Mouse (Mus musculus): ENCODE results near the gene Zfp384. TPM values are rescaled to one million over a fixed set of nuclear protein-coding genes. Genes with fewer than 3 reads are reported as not detected.

The Zfp384 gene
- polyA plus RNA-seq, 1 experiment from 2014 or later: 9.9 TPM

DNA sequence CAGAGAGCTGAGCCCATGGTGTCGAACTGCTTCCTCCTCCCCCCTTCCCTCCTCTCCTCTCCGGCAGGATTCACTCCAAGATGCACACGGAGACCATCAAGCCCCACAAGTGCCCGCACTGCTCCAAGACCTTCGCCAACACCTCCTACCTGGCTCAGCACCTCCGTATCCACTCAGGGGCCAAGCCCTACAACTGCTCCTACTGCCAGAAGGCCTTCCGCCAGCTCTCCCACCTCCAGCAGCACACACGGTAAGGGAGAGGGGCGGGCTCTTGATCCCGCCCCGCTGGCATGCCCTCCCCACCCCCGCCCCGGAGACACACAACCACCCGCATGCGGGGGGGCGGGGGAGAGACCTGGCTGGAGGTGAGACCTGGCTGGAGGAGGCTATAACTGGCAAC is 22.7 kb downstream of the Zfp384 start:
- H3K4me1 ChIP-seq (ENCODE audit: insufficient read depth, low read depth, low read length): no peaks in the 10 kb centered on the region
- ATAC-seq (no peak), DNase-seq (ENCODE audit: low spot score) (no peak)
- peaks cover 45% of the 10 kb centered on the region for H3K36me3 ChIP-seq (ENCODE audit: insufficient read depth, low read length)
- H3K4me3 ChIP-seq (ENCODE audit: low read depth, low read length): no peak overlapping the region
- no peak overlapping the region for H3K4me2 ChIP-seq (replicated peaks; ENCODE audit: low read depth, low read length)
- H3K9ac ChIP-seq (replicated peaks; ENCODE audit: low read depth): no peak overlapping the region
- H3K9me3 ChIP-seq (ENCODE audit: low read length): no peaks in the 10 kb centered on the region
- H3K27ac ChIP-seq (ENCODE audit: low read length): no peak overlapping the region
- no peaks in the 10 kb centered on the region for H3K27me3 ChIP-seq (replicated peaks; ENCODE audit: insufficient read depth, low read length)
- WGBS: 87% methylated on average over 16 of the region's 16 CpGs
- TF ChIP-seq CTCF (IDR thresholded peaks at IDR 0.05): no peak
- TF ChIP-seq EP300 (IDR thresholded peaks at IDR 0.05): no peak

- no peaks in the 10 kb centered on the region for H3K27me3 ChIP-seq (replicated peaks; ENCODE audit: insufficient read depth, low read length)
- peak overlapping the region; percentile 44; the same call in 1 of the 2 replicates for H3K27ac ChIP-seq (ENCODE audit: low read length)
- H3K4me2 ChIP-seq (replicated peaks; ENCODE audit: low read depth, low read length): peak overlapping the region; percentile 56
- no peak for DNase-seq (ENCODE audit: low spot score)
- 93% methylated on average over 4 of the region's 4 CpGs for WGBS
- no peak for TF ChIP-seq CTCF (IDR thresholded peaks at IDR 0.05)
- no peak for TF ChIP-seq EP300 (IDR thresholded peaks at IDR 0.05)
- no peak for ATAC-seq
- no peak overlapping the region for H3K9ac ChIP-seq (replicated peaks; ENCODE audit: low read depth)
- peaks cover 23% of the 10 kb centered on the region for H3K36me3 ChIP-seq (ENCODE audit: insufficient read depth, low read length)
- H3K9me3 ChIP-seq (ENCODE audit: low read length): no peaks in the 10 kb centered on the region
- H3K4me3 ChIP-seq (ENCODE audit: low read depth, low read length): no peak overlapping the region
- peaks cover 6% of the 10 kb centered on the region; the same call in 1 of the 2 replicates for H3K4me1 ChIP-seq (ENCODE audit: insufficient read depth, low read depth, low read length)
Observed at GRCm38 (mm10) chr6:125038666-125039065, 29.7 kb downstream of the Zfp384 start.

DNA sequence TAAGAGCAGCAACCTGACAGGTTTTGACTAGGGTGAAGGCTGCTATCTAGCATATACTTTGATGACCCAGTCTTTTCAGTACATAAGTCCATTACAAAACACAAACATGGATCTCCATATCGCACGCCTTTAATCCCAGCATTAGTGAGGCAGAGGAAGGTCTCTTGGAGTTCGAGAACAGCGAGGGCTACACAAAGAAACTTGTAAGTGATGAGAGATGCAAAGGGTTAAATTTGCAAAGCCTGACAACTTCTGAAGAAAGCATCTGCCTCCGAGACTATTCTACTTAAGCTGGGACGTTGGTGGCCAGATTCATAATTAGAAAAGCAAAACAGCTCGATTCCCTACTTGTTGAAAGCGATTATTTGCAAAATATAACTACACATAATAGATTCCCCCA is 30.2 kb downstream of the Zfp384 start:
- WGBS: 8% methylated on average over 8 of the region's 8 CpGs
- peak overlapping the region; percentile 56 for H3K4me2 ChIP-seq (replicated peaks; ENCODE audit: low read depth, low read length)
- ATAC-seq (peak; percentile 2), DNase-seq (ENCODE audit: low spot score) (no peak)
- peaks cover 6% of the 10 kb centered on the region; the same call in 1 of the 2 replicates for H3K4me1 ChIP-seq (ENCODE audit: insufficient read depth, low read depth, low read length)
- peak overlapping the region; percentile 44; the same call in 1 of the 2 replicates for H3K27ac ChIP-seq (ENCODE audit: low read length)
- no peaks in the 10 kb centered on the region for H3K27me3 ChIP-seq (replicated peaks; ENCODE audit: insufficient read depth, low read length)
- peaks cover 22% of the 10 kb centered on the region for H3K36me3 ChIP-seq (ENCODE audit: insufficient read depth, low read length)
- H3K4me3 ChIP-seq (ENCODE audit: low read depth, low read length): peak overlapping the region; percentile 48
- H3K9ac ChIP-seq (replicated peaks; ENCODE audit: low read depth): 0 out of 2 replicates have a peak overlapping the region, but pooled peaks have one; percentile 12
- no peak for TF ChIP-seq CTCF (IDR thresholded peaks at IDR 0.05)
- H3K9me3 ChIP-seq (ENCODE audit: low read length): no peaks in the 10 kb centered on the region

GRCm38 (mm10) chr6:125039533-125040153 is 30.7 kb downstream of the Zfp384 start, which contains the start of gene Ing4:
Ing4 (plus strand) TSS chr6:125039760.
- Histone ChIP-seq H3K9ac (replicated peaks; ENCODE audit: low read depth) (peak within 1 kb of the TSS; percentile 37), H3K9me3 (ENCODE audit: low read length) (no peaks in the 10 kb centered on the region), H3K27ac (ENCODE audit: low read length) (peak within 1 kb of the TSS; percentile 58), H3K4me1 (ENCODE audit: insufficient read depth, low read depth, low read length) (peaks cover 6% of the 10 kb centered on the region; the same call in 1 of the 2 replicates), H3K4me3 (ENCODE audit: low read depth, low read length) (peak within 1 kb of the TSS; percentile 48), H3K36me3 (ENCODE audit: insufficient read depth, low read length) (peaks cover 22% of the 10 kb centered on the region), H3K4me2 (replicated peaks; ENCODE audit: low read depth, low read length) (peak within 1 kb of the TSS; percentile 64), H3K27me3 (replicated peaks; ENCODE audit: insufficient read depth, low read length) (no peaks in the 10 kb centered on the region)
- DNase-seq (ENCODE audit: low spot score): peak; percentile 99
- TF ChIP-seq EP300 (IDR thresholded peaks at IDR 0.05): peak; percentile 91
- TF ChIP-seq CTCF (IDR thresholded peaks at IDR 0.05): no peak
- ATAC-seq: peak; percentile 98
- WGBS: 0% methylated on average over 26 of the region's 26 CpGs

- TF ChIP-seq CTCF (IDR thresholded peaks at IDR 0.05) (no peak), EP300 (IDR thresholded peaks at IDR 0.05) (no peak)
- Histone ChIP-seq H3K9me3 (ENCODE audit: low read length) (no peaks in the 10 kb centered on the region), H3K27ac (ENCODE audit: low read length) (peak overlapping the region; percentile 58; the same call in 1 of the 2 replicates), H3K4me2 (replicated peaks; ENCODE audit: low read depth, low read length) (peak overlapping the region; percentile 64), H3K4me3 (ENCODE audit: low read depth, low read length) (peak overlapping the region; percentile 48), H3K36me3 (ENCODE audit: insufficient read depth, low read length) (peaks cover 22% of the 10 kb centered on the region), H3K9ac (replicated peaks; ENCODE audit: low read depth) (peak overlapping the region; percentile 37), H3K4me1 (ENCODE audit: insufficient read depth, low read depth, low read length) (peaks cover 6% of the 10 kb centered on the region; the same call in 1 of the 2 replicates), H3K27me3 (replicated peaks; ENCODE audit: insufficient read depth, low read length) (no peaks in the 10 kb centered on the region)
- DNase-seq (ENCODE audit: low spot score) (no peak), ATAC-seq (no peak)
- 17% methylated on average over 7 of the region's 7 CpGs for WGBS
Observed at GRCm38 (mm10) chr6:125040221-125040620, 31.3 kb downstream of the Zfp384 start.

- no peak overlapping the region for H3K4me3 ChIP-seq (ENCODE audit: low read depth, low read length)
- ATAC-seq (no peak), DNase-seq (ENCODE audit: low spot score) (peak; percentile 64)
- WGBS: 73% methylated on average over 7 of the region's 7 CpGs
- H3K4me1 ChIP-seq (ENCODE audit: insufficient read depth, low read depth, low read length): peaks cover 6% of the 10 kb centered on the region; the same call in 1 of the 2 replicates
- peaks cover 16% of the 10 kb centered on the region for H3K36me3 ChIP-seq (ENCODE audit: insufficient read depth, low read length)
- H3K9me3 ChIP-seq (ENCODE audit: low read length): no peaks in the 10 kb centered on the region
- no peak overlapping the region for H3K27ac ChIP-seq (ENCODE audit: low read length)
- TF ChIP-seq CTCF (IDR thresholded peaks at IDR 0.05) (no peak), EP300 (IDR thresholded peaks at IDR 0.05) (no peak)
- H3K9ac ChIP-seq (replicated peaks; ENCODE audit: low read depth): no peak overlapping the region
- H3K4me2 ChIP-seq (replicated peaks; ENCODE audit: low read depth, low read length): no peak overlapping the region
- H3K27me3 ChIP-seq (replicated peaks; ENCODE audit: insufficient read depth, low read length): no peaks in the 10 kb centered on the region
Observed at GRCm38 (mm10) chr6:125041047-125041446, 32.1 kb downstream of the Zfp384 start.
